Mouse (Mus musculus) lung, embryonic 15.5 days (tissue): ENCODE measurements around the gene Creb5. TPM values are rescaled to one million over a fixed set of nuclear protein-coding genes. Genes with fewer than 3 reads are reported as not detected.
A peak's percentile ranks its signal among the peaks of the same experiment; 100 is the strongest.
"Not testable (repeated sequence)": the region's sequence is repeated elsewhere in the genome, so short reads cannot be mapped to it uniquely, and the experiment has no call there.

ENCODE experiments used
- ATAC-seq: fragments of 200-750 bp; cut with Nextera tagmentation; 2 replicates; pipeline ENCODE4 v1.8.0; 2017; ENCODE audit warnings: moderate number of reproducible peaks, borderline replicate concordance; ENCODE audit not compliant: low FRiP score, low TSS enrichment; ENCODE audit errors: extremely low read depth
- H3K27ac ChIP-seq: fragments of 300-500 bp; sonication (generic); 2 replicates; pipeline ENCODE4 v1.5.1; 2015; ENCODE audit warnings: moderate library complexity, mild to moderate bottlenecking, inconsistent platforms
- H3K27me3 ChIP-seq: fragments of 300-500 bp; sonication (generic); 2 replicates; pipeline ENCODE4 v1.6.1; 2015; ENCODE audit warnings: inconsistent platforms
- H3K36me3 ChIP-seq: fragments of 300-500 bp; sonication (generic); 2 replicates; pipeline ENCODE4 v1.6.1; 2015; ENCODE audit warnings: inconsistent platforms
- H3K4me1 ChIP-seq: fragments of 300-500 bp; sonication (generic); 2 replicates; pipeline ENCODE4 v1.6.1; 2015; ENCODE audit warnings: inconsistent platforms
- H3K4me2 ChIP-seq: fragments of 300-500 bp; sonication (generic); 2 replicates; pipeline ENCODE4 v1.6.1; 2015; ENCODE audit warnings: inconsistent platforms, mild to moderate bottlenecking, moderate library complexity
- H3K4me3 ChIP-seq: fragments of 300-500 bp; sonication (generic); 2 replicates; pipeline ENCODE4 v1.5.1; 2015; ENCODE audit warnings: mild to moderate bottlenecking, inconsistent platforms
- H3K9ac ChIP-seq: fragments of 300-500 bp; sonication (generic); 2 replicates; pipeline ENCODE4 v1.6.1; 2015; ENCODE audit warnings: inconsistent platforms
- H3K9me3 ChIP-seq: fragments of 300-500 bp; sonication (generic); 2 replicates; pipeline ENCODE4 v1.6.1; 2016; ENCODE audit warnings: inconsistent platforms
- WGBS: fragments of 180-500 bp; shearing (Covaris S2); methylation state at CpG from one replicate; pipeline ENCODE4 v1.1.7; 2015; 5-methylcytosine and 5-hydroxymethylcytosine counted together
- polyA plus RNA-seq: library from polyadenylated mRNA; unstranded; fragments of >200 nt; fragmentation: Nextera tagmentation; extraction: Ambion mirVana; gene quantifications from 2 replicates; pipeline ENCODE4 v1.2.1, GENCODE M21; 2015

Creb5 gene
- polyA plus RNA-seq, 1 experiment from 2014 or later = 5.8 TPM

- WGBS = 84% methylated on average over 3 of the region's 3 CpGs
- H3K4me2 ChIP-seq = no peak overlapping the region
- no peak for ATAC-seq
- no peaks in the 10 kb centered on the region for H3K27me3 ChIP-seq
- no peak overlapping the region for H3K9ac ChIP-seq
- H3K4me1 ChIP-seq = peaks cover 25% of the 10 kb centered on the region
- no peaks in the 10 kb centered on the region for H3K9me3 ChIP-seq
- H3K27ac ChIP-seq = no peak overlapping the region
- H3K36me3 ChIP-seq = no peaks in the 10 kb centered on the region
- no peak overlapping the region for H3K4me3 ChIP-seq
Measured at GRCm38 (mm10) chr6:53396421-53396820, 109.4 kb downstream of the Creb5 start.

- WGBS = 50% methylated on average over 4 of the region's 4 CpGs
- H3K27ac ChIP-seq = no peak overlapping the region
- no peaks in the 10 kb centered on the region for H3K27me3 ChIP-seq
- H3K4me3 ChIP-seq = no peak overlapping the region
- H3K9ac ChIP-seq = no peak overlapping the region
- no peak for ATAC-seq
- no peaks in the 10 kb centered on the region for H3K36me3 ChIP-seq
- H3K4me2 ChIP-seq = no peak overlapping the region
- H3K9me3 ChIP-seq = no peaks in the 10 kb centered on the region
- H3K4me1 ChIP-seq = peaks cover 25% of the 10 kb centered on the region
Measured at GRCm38 (mm10) chr6:53397797-53398196, 110.7 kb downstream of the Creb5 start.

GRCm38 (mm10) chr6:53398297-53399140 lies 111.4 kb downstream of the Creb5 start:
- H3K9ac ChIP-seq = no peak overlapping the region
- no peaks in the 10 kb centered on the region for H3K36me3 ChIP-seq
- H3K27ac ChIP-seq = 0 out of 2 replicates have a peak overlapping the region, but pooled peaks have one; percentile 7
- WGBS = 15% methylated on average over 18 of the region's 18 CpGs
- H3K4me1 ChIP-seq = peaks cover 25% of the 10 kb centered on the region
- no peaks in the 10 kb centered on the region for H3K9me3 ChIP-seq
- H3K4me3 ChIP-seq = no peak overlapping the region
- peak overlapping the region; percentile 29; the same call in 1 of the 2 replicates for H3K4me2 ChIP-seq
- H3K27me3 ChIP-seq = no peaks in the 10 kb centered on the region
- no peak for ATAC-seq

GRCm38 (mm10) chr6:53401364-53401763 lies 114.3 kb downstream of the Creb5 start:
- 71% methylated on average over 6 of the region's 6 CpGs for WGBS
- no peak overlapping the region for H3K27ac ChIP-seq
- H3K4me3 ChIP-seq = no peak overlapping the region
- no peak overlapping the region for H3K9ac ChIP-seq
- H3K36me3 ChIP-seq = no peaks in the 10 kb centered on the region
- no peaks in the 10 kb centered on the region for H3K27me3 ChIP-seq
- H3K4me2 ChIP-seq = no peak overlapping the region
- no peak for ATAC-seq
- H3K4me1 ChIP-seq = peaks cover 18% of the 10 kb centered on the region
- H3K9me3 ChIP-seq = no peaks in the 10 kb centered on the region

- 94% methylated on average over 7 of the region's 7 CpGs for WGBS
- H3K4me2 ChIP-seq, H3K27me3 ChIP-seq, H3K9me3 ChIP-seq, H3K36me3 ChIP-seq, H3K27ac ChIP-seq, H3K4me3 ChIP-seq, ATAC-seq, H3K9ac ChIP-seq: not testable (repeated sequence)
- H3K4me1 ChIP-seq = peaks cover 18% of the 10 kb centered on the region
Measured at GRCm38 (mm10) chr6:53402551-53402950, 115.5 kb downstream of the Creb5 start.

- no peak for ATAC-seq
- H3K4me1 ChIP-seq = no peaks in the 10 kb centered on the region
- H3K4me2 ChIP-seq = no peak overlapping the region
- H3K27ac ChIP-seq = no peak overlapping the region
- H3K9me3 ChIP-seq = no peaks in the 10 kb centered on the region
- no peak overlapping the region for H3K9ac ChIP-seq
- H3K36me3 ChIP-seq = no peaks in the 10 kb centered on the region
- WGBS = 80% methylated on average over 6 of the region's 6 CpGs
- H3K27me3 ChIP-seq = no peaks in the 10 kb centered on the region
- no peak overlapping the region for H3K4me3 ChIP-seq
Measured at GRCm38 (mm10) chr6:53409183-53409582, 122.1 kb downstream of the Creb5 start.

GRCm38 (mm10) chr6:53421345-53421744 lies 134.3 kb downstream of the Creb5 start:
- Histone ChIP-seq H3K27me3 (no peaks in the 10 kb centered on the region), H3K9me3 (no peaks in the 10 kb centered on the region)
- ATAC-seq = no peak

GRCm38 (mm10) chr6:53429368-53429767 lies 142.3 kb downstream of the Creb5 start:
- ATAC-seq = no peak
- Histone ChIP-seq H3K4me1 (peaks cover 9% of the 10 kb centered on the region; the same call in 1 of the 2 replicates), H3K4me3 (no peak overlapping the region), H3K9ac (no peak overlapping the region), H3K27me3 (no peaks in the 10 kb centered on the region), H3K9me3 (no peaks in the 10 kb centered on the region), H3K36me3 (no peaks in the 10 kb centered on the region), H3K27ac (no peak overlapping the region), H3K4me2 (no peak overlapping the region)
- WGBS = 43% methylated on average over 7 of the region's 7 CpGs

More at GRCm38 (mm10) chr6:53421345-53421744, 134.3 kb downstream of the Creb5 start:
- Histone ChIP-seq H3K4me1 (no peaks in the 10 kb centered on the region), H3K27ac (no peak overlapping the region), H3K9ac (no peak overlapping the region), H3K4me2 (no peak overlapping the region), H3K4me3 (no peak overlapping the region), H3K36me3 (no peaks in the 10 kb centered on the region)
- 37% methylated on average over 3 of the region's 3 CpGs for WGBS

GRCm38 (mm10) chr6:53429891-53430290 lies 142.8 kb downstream of the Creb5 start:
- no peak overlapping the region for H3K9ac ChIP-seq

GRCm38 (mm10) chr6:53445862-53446460 lies 158.9 kb downstream of the Creb5 start:
- Histone ChIP-seq H3K36me3 (no peaks in the 10 kb centered on the region), H3K4me3 (no peak overlapping the region), H3K27me3 (no peaks in the 10 kb centered on the region), H3K27ac (no peak overlapping the region), H3K4me2 (no peak overlapping the region), H3K9ac (no peak overlapping the region), H3K4me1 (peaks cover 25% of the 10 kb centered on the region), H3K9me3 (no peaks in the 10 kb centered on the region)
- ATAC-seq = no peak
- WGBS = 80% methylated on average over 11 of the region's 11 CpGs

More at GRCm38 (mm10) chr6:53429891-53430290, 142.8 kb downstream of the Creb5 start:
- Histone ChIP-seq H3K27me3 (no peaks in the 10 kb centered on the region), H3K9me3 (no peaks in the 10 kb centered on the region), H3K36me3 (no peaks in the 10 kb centered on the region), H3K4me3 (no peak overlapping the region), H3K27ac (no peak overlapping the region), H3K4me2 (no peak overlapping the region), H3K4me1 (peaks cover 9% of the 10 kb centered on the region; the same call in 1 of the 2 replicates)
- WGBS = 29% methylated on average over 4 of the region's 4 CpGs
- ATAC-seq = no peak

- Histone ChIP-seq H3K27me3 (no peaks in the 10 kb centered on the region), H3K9ac (no peak overlapping the region), H3K9me3 (no peaks in the 10 kb centered on the region), H3K4me1 (peaks cover 37% of the 10 kb centered on the region), H3K36me3 (no peaks in the 10 kb centered on the region), H3K4me3 (no peak overlapping the region), H3K4me2 (no peak overlapping the region), H3K27ac (no peak overlapping the region)
- ATAC-seq = no peak
- 90% methylated on average over 9 of the region's 9 CpGs for WGBS
Measured at GRCm38 (mm10) chr6:53447479-53447878, 160.4 kb downstream of the Creb5 start.

GRCm38 (mm10) chr6:53448317-53448870 lies 161.3 kb downstream of the Creb5 start:
- Histone ChIP-seq H3K27ac (peak overlapping the region; percentile 83; the same call in 1 of the 2 replicates), H3K9ac (no peak overlapping the region), H3K36me3 (no peaks in the 10 kb centered on the region), H3K9me3 (no peaks in the 10 kb centered on the region), H3K27me3 (no peaks in the 10 kb centered on the region), H3K4me3 (no peak overlapping the region), H3K4me2 (no peak overlapping the region), H3K4me1 (peaks cover 38% of the 10 kb centered on the region)
- ATAC-seq = no peak
- 63% methylated on average over 9 of the region's 9 CpGs for WGBS
